Mouse (Mus musculus) colon, adult 2 months (tissue): ENCODE data around the gene Etv2. TPM values are rescaled to one million over a fixed set of nuclear protein-coding genes. Genes with fewer than 3 reads are reported as not detected.

Source experiments
- polyA plus RNA-seq: library from polyadenylated mRNA; depleted of rRNA; stranded (reverse); fragments of >200 nt; gene quantifications from 2 replicates; pipeline ENCODE4 v1.2.3, GENCODE M21; 2012; rRNA removed

The Etv2 gene
- polyA plus RNA-seq: not detected in 2 replicates

GRCm38 (mm10) chr7:30635752-30636151, at the start of gene Etv2:
Etv2 (minus strand) TSS chr7:30635852.

GRCm38 (mm10) chr7:30671480-30671879, 35.8 kb upstream of the Etv2 start, which contains the start of gene Pmis2:
Pmis2 (minus strand) TSS chr7:30671605.

GRCm38 (mm10) chr7:30664529-30665200, 29.0 kb upstream of the Etv2 start, which contains the start of gene Haus5:
Haus5 (minus strand) TSS chr7:30664994.

GRCm38 (mm10) chr7:30649591-30650540, 14.2 kb upstream of the Etv2 start, which contains the start of gene Rbm42:
Rbm42 (minus strand) TSS chr7:30650317.

GRCm38 (mm10) chr7:30625530-30626384, 9.9 kb downstream of the Etv2 start, which contains the start of gene Cox6b1:
Cox6b1 (minus strand) TSS chr7:30626151.

GRCm38 (mm10) chr7:30612654-30613402, 22.8 kb downstream of the Etv2 start, which contains the start of gene Upk1a:
Upk1a (minus strand) TSS chr7:30612847.

GRCm38 (mm10) chr7:30598786-30599185, 36.9 kb downstream of the Etv2 start, which contains the start of gene Zbtb32:
Zbtb32 (minus strand) TSS chr7:30598909.

GRCm38 (mm10) chr7:30588676-30589434, 46.8 kb downstream of the Etv2 start, which contains the start of gene Kmt2b:
Kmt2b (minus strand) TSS chr7:30588726.

Other genes with a start within 250 kb of the Etv2 start
- gene Tyrobp, start 222.1 kb downstream of the Etv2 start, polyA plus RNA-seq: 54.3 and 84.5 TPM in 2 replicates
- gene Hcst, start 216.0 kb downstream of the Etv2 start, polyA plus RNA-seq: 12.2 and 17.0 TPM in 2 replicates
- gene Nfkbid, start 214.1 kb downstream of the Etv2 start, polyA plus RNA-seq: 7.8 and 8.1 TPM in 2 replicates
- gene Aplp1, start 190.3 kb downstream of the Etv2 start, polyA plus RNA-seq: 49.6 and 52.2 TPM in 2 replicates
- gene Kirrel2, start 178.2 kb downstream of the Etv2 start, polyA plus RNA-seq: 0.35 and 0.52 TPM in 2 replicates
- gene Nphs1, start 177.5 kb downstream of the Etv2 start, polyA plus RNA-seq: 0.03 and 0.80 TPM in 2 replicates
- gene Prodh2, start 142.2 kb downstream of the Etv2 start, polyA plus RNA-seq: not detected in 2 replicates
- 17.3 and 18.3 TPM in 2 replicates for gene Arhgap33, start 100.8 kb downstream of the Etv2 start, polyA plus RNA-seq
- gene Hspb6, start 83.7 kb downstream of the Etv2 start, polyA plus RNA-seq: 80.2 and 99.4 TPM in 2 replicates
- gene Proser3, start 83.6 kb downstream of the Etv2 start, polyA plus RNA-seq: 8.5 TPM in 2 replicates
- gene Lin37, start 76.0 kb downstream of the Etv2 start, polyA plus RNA-seq: 32.0 and 32.4 TPM in 2 replicates
- gene U2af1l4, start 72.6 kb downstream of the Etv2 start, polyA plus RNA-seq: 40.8 and 56.2 TPM in 2 replicates
- 1.2 and 1.4 TPM in 2 replicates for gene Gm49396, start 72.5 kb downstream of the Etv2 start, polyA plus RNA-seq
- 109 and 156 TPM in 2 replicates for gene Psenen, start 72.2 kb downstream of the Etv2 start, polyA plus RNA-seq
- gene Igflr1, start 70.4 kb downstream of the Etv2 start, polyA plus RNA-seq: 7.7 and 8.8 TPM in 2 replicates
- 46.0 and 47.1 TPM in 2 replicates for gene Kmt2b, start 47.1 kb downstream of the Etv2 start, polyA plus RNA-seq
- gene Zbtb32, start 36.9 kb downstream of the Etv2 start, polyA plus RNA-seq: 5.3 and 6.6 TPM in 2 replicates
- gene Upk1a, start 23.0 kb downstream of the Etv2 start, polyA plus RNA-seq: 24.9 and 37.7 TPM in 2 replicates
- gene Cox6b1, start 9.7 kb downstream of the Etv2 start, polyA plus RNA-seq: 423 and 473 TPM in 2 replicates
- 82.7 and 93.1 TPM in 2 replicates for gene Rbm42, start 14.5 kb upstream of the Etv2 start, polyA plus RNA-seq
- gene Haus5, start 29.1 kb upstream of the Etv2 start, polyA plus RNA-seq: 7.2 and 8.7 TPM in 2 replicates
- not detected in 2 replicates for gene Pmis2, start 35.8 kb upstream of the Etv2 start, polyA plus RNA-seq
- 0.91 and 1.2 TPM in 2 replicates for gene 2200002J24Rik, start 63.1 kb upstream of the Etv2 start, polyA plus RNA-seq
- gene Atp4a, start 76.4 kb upstream of the Etv2 start, polyA plus RNA-seq: 0.51 and 0.90 TPM in 2 replicates
- 158 and 172 TPM in 2 replicates for gene Tmem147, start 93.7 kb upstream of the Etv2 start, polyA plus RNA-seq
- not detected in 2 replicates for gene Gapdhs, start 107.8 kb upstream of the Etv2 start, polyA plus RNA-seq
- 1.2 and 1.8 TPM in 2 replicates for gene Sbsn, start 115.6 kb upstream of the Etv2 start, polyA plus RNA-seq
- gene Dmkn, start 127.9 kb upstream of the Etv2 start, polyA plus RNA-seq: 3.6 and 5.1 TPM in 2 replicates
- not detected in 2 replicates for gene Krtdap, start 152.0 kb upstream of the Etv2 start, polyA plus RNA-seq
- 65.9 and 69.4 TPM in 2 replicates for gene Ffar2, start 187.9 kb upstream of the Etv2 start, polyA plus RNA-seq
- 1.6 and 3.7 TPM in 2 replicates for gene Ffar3, start 220.3 kb upstream of the Etv2 start, polyA plus RNA-seq
- 0.62 and 0.66 TPM in 2 replicates for gene Ffar1, start 225.7 kb upstream of the Etv2 start, polyA plus RNA-seq
- 3.6 and 5.0 TPM in 2 replicates for gene Cd22, start 244.5 kb upstream of the Etv2 start, polyA plus RNA-seq